Mouse (Mus musculus) CH12.LX (cell line): ENCODE measurements at regions not wholly inside any gene's neighbourhood (a gene's known extent, or its start where the extent isn't known, plus 50 kb on each side); places are given as distances from the start of the nearest gene placed in this dataset.

Experiments
- DNase-seq: peaks from one replicate; pipeline ENCODE4 v3.0.0-alpha.2; 2013; ENCODE audit errors: extremely low read depth
- H3K27ac ChIP-seq: 2 replicates; pipeline ENCODE4 v1.5.1; 2012; ENCODE audit warnings: low read depth, mild to moderate bottlenecking, control low read depth, moderate library complexity; ENCODE audit not compliant: insufficient read depth
- H3K27me3 ChIP-seq: replicated peaks from 2 replicates; pipeline ENCODE3; 2012; ENCODE audit warnings: inconsistent platforms
- H3K36me3 ChIP-seq, 2 experiments: replicated peaks in 1 of 2; 2 replicates each; pipeline versions ENCODE3 to v1.6.1; 2012; ENCODE audit warnings: inconsistent platforms in 1 of 2, low read length in 1 of 2, mild to moderate bottlenecking in 1 of 2, mixed read lengths in 1 of 2, moderate library complexity in 1 of 2; ENCODE audit not compliant: control insufficient read depth in 1 of 2, insufficient read depth in 1 of 2
- H3K4me1 ChIP-seq, 2 experiments: 2 replicates each; pipeline ENCODE4 v1.6.1; 2012; ENCODE audit warnings: inconsistent platforms in 1 of 2, moderate library complexity in 1 of 2; ENCODE audit not compliant: insufficient read depth in 2 of 2, control insufficient read depth in 1 of 2
- H3K4me2 ChIP-seq: 2 replicates; pipeline ENCODE4 v1.6.1; 2012; ENCODE audit warnings: low read depth, mild to moderate bottlenecking, control low read depth; ENCODE audit not compliant: poor library complexity, insufficient read depth, severe bottlenecking
- H3K4me3 ChIP-seq, 3 experiments: fragments of 150-350 bp in 1 of 3; sonication (generic) in 1 of 3; replicated peaks in 1 of 3; 2 replicates each; pipeline versions ENCODE3 to v1.5.1; 2011 to 2012; ENCODE audit warnings: low read depth in 2 of 3, low read length in 2 of 3, mild to moderate bottlenecking in 2 of 3, moderate library complexity in 2 of 3, control low read depth in 1 of 3, improper control_type of control experiment in 1 of 3, inconsistent platforms in 1 of 3, mixed read lengths in 1 of 3; ENCODE audit not compliant: poor library complexity in 1 of 3
- H3K79me2 ChIP-seq: replicated peaks from 2 replicates; pipeline ENCODE4 v1.6.1; 2012; ENCODE audit warnings: mild to moderate bottlenecking, moderate library complexity; ENCODE audit not compliant: control insufficient read depth, poor library complexity, insufficient read depth, severe bottlenecking; ENCODE audit errors: extremely low read depth
- H3K9ac ChIP-seq: 2 replicates; pipeline ENCODE4 v1.6.1; 2012; ENCODE audit warnings: low read depth, mild to moderate bottlenecking, control low read depth, moderate library complexity; ENCODE audit not compliant: insufficient read depth
- H3K9me3 ChIP-seq: replicated peaks from 2 replicates; pipeline ENCODE3; 2012; ENCODE audit warnings: low read length, inconsistent platforms, mixed read lengths
- BHLHE40 ChIP-seq: IDR thresholded peaks from 2 replicates; pipeline ENCODE4 v1.6.1; 2011; ENCODE audit warnings: mild to moderate bottlenecking, low read depth, low read length, improper control_type of control experiment
- CHD1 ChIP-seq: IDR thresholded peaks from 2 replicates; pipeline ENCODE4 v1.6.1; 2012; ENCODE audit warnings: low read depth, low read length, improper control_type of control experiment, inconsistent platforms
- CHD2 ChIP-seq: IDR thresholded peaks from 2 replicates; pipeline ENCODE4 v1.6.1; 2011; ENCODE audit warnings: low read length, improper control_type of control experiment
- CTCF ChIP-seq, 2 experiments: IDR thresholded peaks in 1 of 2; conservative IDR thresholded peaks in 1 of 2; 2 replicates each; pipeline ENCODE4 v1.5.1; 2011 to 2012; ENCODE audit warnings: low read depth in 2 of 2, low read length in 2 of 2, improper control_type of control experiment in 1 of 2, inconsistent platforms in 1 of 2, mild to moderate bottlenecking in 1 of 2, moderate library complexity in 1 of 2
- ELF1 ChIP-seq: IDR thresholded peaks from 2 replicates; pipeline ENCODE4 v1.6.1; 2014; ENCODE audit warnings: low read depth, mild to moderate bottlenecking, inconsistent platforms, low read length, improper control_type of control experiment
- ETS1 ChIP-seq: conservative IDR thresholded peaks from 2 replicates; pipeline ENCODE4 v1.6.1; 2012; ENCODE audit warnings: low read depth, mild to moderate bottlenecking, inconsistent platforms, low read length, improper control_type of control experiment, moderate library complexity
- GABPA ChIP-seq: IDR thresholded peaks from 2 replicates; pipeline ENCODE4 v1.6.1; 2012; ENCODE audit warnings: low read depth, low read length, improper control_type of control experiment, inconsistent platforms; ENCODE audit not compliant: insufficient replicate concordance
- HCFC1 ChIP-seq: IDR thresholded peaks from 2 replicates; pipeline ENCODE4 v1.6.1; 2012; ENCODE audit warnings: low read depth, mild to moderate bottlenecking, inconsistent platforms, low read length, improper control_type of control experiment
- IRF4 ChIP-seq: IDR thresholded peaks from 2 replicates; pipeline ENCODE4 v1.6.1; 2014; ENCODE audit warnings: low read depth, mild to moderate bottlenecking, inconsistent platforms, low read length, improper control_type of control experiment
- JUN ChIP-seq: IDR thresholded peaks from 2 replicates; pipeline ENCODE4 v1.6.1; 2011; ENCODE audit warnings: low read depth, mild to moderate bottlenecking, low read length, improper control_type of control experiment, moderate library complexity; ENCODE audit not compliant: insufficient read depth
- JUND ChIP-seq: conservative IDR thresholded peaks from 2 replicates; pipeline ENCODE4 v1.6.1; 2011; ENCODE audit warnings: low read depth, low read length, improper control_type of control experiment
- MAX ChIP-seq: IDR thresholded peaks from 2 replicates; pipeline ENCODE4 v1.6.1; 2011; ENCODE audit warnings: low read length, improper control_type of control experiment
- MAZ ChIP-seq: IDR thresholded peaks from 2 replicates; pipeline ENCODE4 v1.6.1; 2012; ENCODE audit warnings: low read depth, mild to moderate bottlenecking, inconsistent platforms, low read length, improper control_type of control experiment, moderate library complexity
- MEF2A ChIP-seq: IDR thresholded peaks from 2 replicates; pipeline ENCODE4 v1.6.1; 2014; ENCODE audit warnings: low read depth, mild to moderate bottlenecking, inconsistent platforms, low read length, improper control_type of control experiment, borderline replicate concordance
- MXI1 ChIP-seq: IDR thresholded peaks from 2 replicates; pipeline ENCODE4 v1.6.1; 2011; ENCODE audit warnings: mild to moderate bottlenecking, low read depth, low read length, improper control_type of control experiment
- MYC ChIP-seq: IDR thresholded peaks from 2 replicates; pipeline ENCODE4 v1.6.1; 2011; ENCODE audit warnings: low read depth, mild to moderate bottlenecking, improper control_type of control experiment, low read length
- PAX5 ChIP-seq: IDR thresholded peaks from 2 replicates; pipeline ENCODE4 v1.6.1; 2012; ENCODE audit warnings: low read length, inconsistent platforms, mixed read lengths
- POLR2AphosphoS2 ChIP-seq: IDR thresholded peaks from 2 replicates; pipeline ENCODE4 v1.6.1; 2011; ENCODE audit warnings: low read depth, low read length, improper control_type of control experiment
- RAD21 ChIP-seq: IDR thresholded peaks from 2 replicates; pipeline ENCODE4 v1.6.1; 2011; ENCODE audit warnings: low read depth, mild to moderate bottlenecking, low read length, improper control_type of control experiment, moderate library complexity
- SIN3A ChIP-seq: IDR thresholded peaks from 2 replicates; pipeline ENCODE4 v1.6.1; 2012; ENCODE audit warnings: low read length, improper control_type of control experiment, inconsistent platforms
- SMC3 ChIP-seq: IDR thresholded peaks from 2 replicates; pipeline ENCODE4 v1.6.1; 2011; ENCODE audit warnings: low read depth, low read length, improper control_type of control experiment
- UBTF ChIP-seq: IDR thresholded peaks from 2 replicates; pipeline ENCODE4 v1.6.1; 2012; ENCODE audit warnings: low read depth, mild to moderate bottlenecking, inconsistent platforms, low read length, improper control_type of control experiment, moderate library complexity
- USF1 ChIP-seq: IDR thresholded peaks from 2 replicates; pipeline ENCODE4 v1.6.1; 2014; ENCODE audit warnings: low read depth, mild to moderate bottlenecking, inconsistent platforms, low read length, improper control_type of control experiment
- USF2 ChIP-seq: conservative IDR thresholded peaks from 2 replicates; pipeline ENCODE4 v1.6.1; 2011; ENCODE audit warnings: low read depth, low read length, improper control_type of control experiment
- ZNF384 ChIP-seq: IDR thresholded peaks from 2 replicates; pipeline ENCODE4 v1.6.1; 2012; ENCODE audit warnings: low read depth, low read length, improper control_type of control experiment, inconsistent platforms
- dilution Hi-C: fragments of 300-500 bp; cut with MboI; formaldehyde crosslinking; loops from 2 replicates; pipeline ENCODE4 v1.14.3; 2020; ENCODE audit warnings: low sequenced_read_pairs; ENCODE audit not compliant: extremely low pct_unique_long_range_greater_than_20kb, extremely low pct_ligation_motif_present
- in situ Hi-C: fragments of 300-500 bp; cut with MboI; formaldehyde crosslinking; loops from 3 replicates; pipeline ENCODE4 v1.14.3; 2019; ENCODE audit warnings: low sequenced_read_pairs, low pct_ligation_motif_present, low pct_unique_long_range_greater_than_20kb, mixed read lengths

- no peak for DNase-seq
- no peak overlapping the region for H3K9ac ChIP-seq
- in situ Hi-C loops, result no loop called here
- H3K9me3 ChIP-seq, result no peaks in the 10 kb centered on the region
- H3K36me3 ChIP-seq, result no peaks in the 10 kb centered on the region
- TF ChIP-seq MEF2A (no peak), CTCF (conservative IDR thresholded peaks at IDR 0.05 in 1 of 2, IDR thresholded peaks at IDR 0.05 in 1 of 2; ENCODE audit: low read depth in 2 of 2, low read length in 2 of 2) (no peak), MAX (no peak), MXI1 (no peak), ZNF384 (no peak), HCFC1 (no peak), GABPA (no peak), ELF1 (no peak), IRF4 (no peak), UBTF (no peak), PAX5 (no peak), RAD21 (no peak), USF2 (no peak), BHLHE40 (no peak), SIN3A (no peak)
- TF ChIP-seq, all 38 proteins: peak for 0
- no peak overlapping the region for H3K27ac ChIP-seq
- H3K4me3 ChIP-seq, result no peak overlapping the region
- H3K27me3 ChIP-seq, result no peaks in the 10 kb centered on the region
- no peaks in the 10 kb centered on the region for H3K4me1 ChIP-seq
- H3K79me2 ChIP-seq, result no peaks in the 10 kb centered on the region
- dilution Hi-C loops, result no loop called here
- no peak overlapping the region for H3K4me2 ChIP-seq
Measured at GRCm38 (mm10) chr1:6059090-6059489, 1251.4 kb downstream of the Gm37988 start.

- H3K4me1 ChIP-seq, result no peaks in the 10 kb centered on the region
- no peak overlapping the region for H3K4me3 ChIP-seq
- no peaks in the 10 kb centered on the region for H3K9me3 ChIP-seq
- no peak overlapping the region for H3K4me2 ChIP-seq
- no peaks in the 10 kb centered on the region for H3K36me3 ChIP-seq
- dilution Hi-C loops (no loop called here), in situ Hi-C loops (no loop called here)
- no peak overlapping the region for H3K27ac ChIP-seq
- no peaks in the 10 kb centered on the region for H3K79me2 ChIP-seq
- no peak for DNase-seq
- H3K27me3 ChIP-seq, result no peaks in the 10 kb centered on the region
- TF ChIP-seq JUN, result no peak
- TF ChIP-seq RAD21, result no peak
- TF ChIP-seq SMC3, result no peak
- no peak for TF ChIP-seq POLR2AphosphoS2
- TF ChIP-seq PAX5, result no peak
- no peak for TF ChIP-seq MAZ
- TF ChIP-seq USF1, result no peak
- no peak for TF ChIP-seq CHD1
- TF ChIP-seq JUND, result no peak
- no peak for TF ChIP-seq CHD2
- TF ChIP-seq ELF1, result no peak
- TF ChIP-seq GABPA, result no peak
- TF ChIP-seq IRF4, result no peak
- no peak for TF ChIP-seq HCFC1
- TF ChIP-seq MYC, result no peak
- no peak for TF ChIP-seq CTCF (conservative IDR thresholded peaks at IDR 0.05 in 1 of 2, IDR thresholded peaks at IDR 0.05 in 1 of 2; ENCODE audit: low read depth in 2 of 2, low read length in 2 of 2)
- TF ChIP-seq ETS1, result no peak
- TF ChIP-seq, all 38 proteins: peak for 0
- no peak overlapping the region for H3K9ac ChIP-seq
Measured at GRCm38 (mm10) chr1:6076543-6076942, 1268.9 kb downstream of the Gm37988 start.
